Mouse (Mus musculus): Measurements from ENCODE around the gene Nin. TPM values are rescaled to one million over a fixed set of nuclear protein-coding genes. Genes with fewer than 3 reads are reported as not detected.
"Not testable (repeated sequence)": the region's sequence is repeated elsewhere in the genome, so short reads cannot be mapped to it uniquely, and the experiment has no call there.

Gene Nin
- polyA plus RNA-seq, 1 experiment from 2014 or later, result 20.3 TPM

DNA sequence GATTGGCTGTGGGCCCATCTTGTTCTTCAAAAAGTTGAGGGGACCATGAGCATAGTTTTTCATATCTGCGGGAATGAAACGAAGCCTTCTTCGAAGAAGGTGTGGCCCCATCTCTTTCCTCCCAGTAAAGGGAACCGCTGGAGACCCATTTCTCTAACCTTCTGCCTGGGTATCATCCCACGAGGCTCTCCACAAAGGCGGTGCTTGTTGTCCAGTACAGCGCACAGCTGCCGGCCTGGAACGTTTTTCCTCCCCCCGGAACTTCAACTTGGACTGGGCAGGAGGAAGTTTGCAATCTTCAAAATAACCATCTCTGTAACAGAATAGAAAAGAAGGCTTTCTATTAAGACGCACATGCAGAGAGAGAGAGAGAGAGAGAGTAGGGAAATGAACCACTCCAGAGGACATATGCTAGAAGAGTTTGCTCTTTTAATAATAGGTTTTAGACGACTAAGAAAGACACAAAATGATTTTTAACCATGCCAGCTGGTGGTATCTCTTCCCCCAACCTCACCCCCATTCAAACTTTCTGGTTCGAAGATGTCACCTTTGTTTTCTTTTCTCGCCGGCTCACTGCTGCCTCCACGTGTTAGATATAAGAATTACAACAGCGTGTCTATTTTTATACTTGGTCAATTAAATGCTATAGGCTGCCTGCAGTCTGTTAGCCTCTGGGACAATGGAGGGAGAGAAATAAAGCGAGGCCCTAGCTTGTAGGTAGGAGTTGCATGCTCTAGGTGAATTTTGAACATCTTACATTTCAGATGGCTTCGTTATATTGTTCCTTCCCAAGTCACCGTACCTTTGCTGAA is 31.3 kb upstream of the Nin start:
- no peak overlapping the region for H3K4me3 ChIP-seq (ENCODE audit: low read length)
- no peaks in the 10 kb centered on the region for H3K27me3 ChIP-seq (ENCODE audit: control insufficient read depth, insufficient read depth, low read length)
- H3K4me1 ChIP-seq (ENCODE audit: control insufficient read depth, insufficient read depth, low read length), result peaks cover 3% of the 10 kb centered on the region; the same call in 1 of the 2 replicates
- H3K4me2 ChIP-seq (replicated peaks; ENCODE audit: low read depth, low read length), result no peak overlapping the region
- no peak overlapping the region for H3K9ac ChIP-seq (ENCODE audit: low read depth, low read length)
- H3K27ac ChIP-seq (ENCODE audit: low read depth, low read length), result peak overlapping the region; percentile 70; the same call in 1 of the 2 replicates
- H3K9me3 ChIP-seq (ENCODE audit: control insufficient read depth, low read length), result no peaks in the 10 kb centered on the region
- 42% methylated on average over 20 of the region's 20 CpGs for WGBS
- H3K36me3 ChIP-seq (ENCODE audit: control insufficient read depth, insufficient read depth, low read length), result no peaks in the 10 kb centered on the region
- no peak for ATAC-seq (ENCODE audit: low FRiP score, low TSS enrichment)

DNA sequence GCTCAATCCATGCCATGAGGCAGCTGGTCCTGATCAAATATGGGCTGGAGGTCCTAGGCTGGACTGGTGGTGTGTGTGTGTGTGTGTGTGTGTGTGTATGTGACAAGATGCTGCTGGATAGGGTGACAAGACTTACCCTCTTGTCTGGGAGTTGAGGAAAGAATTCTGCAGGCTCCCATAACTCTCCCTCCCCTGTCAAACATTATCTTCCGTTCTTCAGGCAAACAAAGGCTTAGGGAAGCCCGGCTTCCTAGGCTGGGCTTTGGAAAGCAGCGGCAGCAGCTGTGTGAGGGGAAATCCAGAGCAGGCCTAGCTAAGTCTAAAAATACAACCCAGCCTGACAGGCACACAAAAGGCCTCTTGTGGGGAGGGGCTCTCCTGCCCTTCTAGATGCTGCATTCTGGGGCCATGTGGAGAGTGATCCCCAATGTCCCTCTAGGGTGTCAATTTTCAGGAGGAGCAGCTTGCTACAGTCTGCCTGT is 30.6 kb upstream of the Nin start:
- not testable (repeated sequence) for H3K4me1 ChIP-seq (ENCODE audit: control insufficient read depth, insufficient read depth, low read length); H3K36me3 ChIP-seq (ENCODE audit: control insufficient read depth, insufficient read depth, low read length); H3K4me3 ChIP-seq (ENCODE audit: low read length); H3K4me2 ChIP-seq (replicated peaks; ENCODE audit: low read depth, low read length); H3K9ac ChIP-seq (ENCODE audit: low read depth, low read length); H3K9me3 ChIP-seq (ENCODE audit: control insufficient read depth, low read length); H3K27me3 ChIP-seq (ENCODE audit: control insufficient read depth, insufficient read depth, low read length)
- whole genome bisulfite sequencing, result 17% methylated on average over 3 of the region's 3 CpGs
- ATAC-seq (ENCODE audit: low FRiP score, low TSS enrichment), result peak; percentile 79
- H3K27ac ChIP-seq (ENCODE audit: low read depth, low read length), result peak overlapping the region; percentile 70; the same call in 1 of the 2 replicates

GRCm38 (mm10) chr12:70140993-70141576 is 27.6 kb upstream of the Nin start:
- H3K27ac ChIP-seq (ENCODE audit: low read depth, low read length), result no peak overlapping the region
- no peaks in the 10 kb centered on the region for H3K27me3 ChIP-seq (ENCODE audit: control insufficient read depth, insufficient read depth, low read length)
- no peaks in the 10 kb centered on the region for H3K36me3 ChIP-seq (ENCODE audit: control insufficient read depth, insufficient read depth, low read length)
- no peak overlapping the region for H3K9ac ChIP-seq (ENCODE audit: low read depth, low read length)
- H3K4me2 ChIP-seq (replicated peaks; ENCODE audit: low read depth, low read length), result no peak overlapping the region
- 85% methylated on average over 5 of the region's 5 CpGs for WGBS
- no peak for ATAC-seq (ENCODE audit: low FRiP score, low TSS enrichment)
- no peak overlapping the region for H3K4me3 ChIP-seq (ENCODE audit: low read length)
- no peaks in the 10 kb centered on the region for H3K9me3 ChIP-seq (ENCODE audit: control insufficient read depth, low read length)
- H3K4me1 ChIP-seq (ENCODE audit: control insufficient read depth, insufficient read depth, low read length), result no peaks in the 10 kb centered on the region

GRCm38 (mm10) chr12:70140542-70140941 is 27.0 kb upstream of the Nin start:
- Histone ChIP-seq H3K9me3 (ENCODE audit: control insufficient read depth, low read length) (no peaks in the 10 kb centered on the region), H3K9ac (ENCODE audit: low read depth, low read length) (no peak overlapping the region)

GRCm38 (mm10) chr12:70139871-70140270 is 26.4 kb upstream of the Nin start:
- Histone ChIP-seq H3K4me2 (replicated peaks; ENCODE audit: low read depth, low read length) (no peak overlapping the region), H3K36me3 (ENCODE audit: control insufficient read depth, insufficient read depth, low read length) (no peaks in the 10 kb centered on the region), H3K4me1 (ENCODE audit: control insufficient read depth, insufficient read depth, low read length) (0 out of 2 replicates have a peak, but pooled peaks cover 4% of the 10 kb centered on the region), H3K27me3 (ENCODE audit: control insufficient read depth, insufficient read depth, low read length) (no peaks in the 10 kb centered on the region), H3K4me3 (ENCODE audit: low read length) (no peak overlapping the region), H3K9me3 (ENCODE audit: control insufficient read depth, low read length) (no peaks in the 10 kb centered on the region), H3K9ac (ENCODE audit: low read depth, low read length) (no peak overlapping the region), H3K27ac (ENCODE audit: low read depth, low read length) (no peak overlapping the region)
- 44% methylated on average over 4 of the region's 4 CpGs for WGBS
- ATAC-seq (ENCODE audit: low FRiP score, low TSS enrichment), result no peak

More at GRCm38 (mm10) chr12:70140542-70140941, 27.0 kb upstream of the Nin start:
- WGBS, result 97% methylated on average over 5 of the region's 5 CpGs
- Histone ChIP-seq H3K4me3 (ENCODE audit: low read length) (no peak overlapping the region), H3K27ac (ENCODE audit: low read depth, low read length) (no peak overlapping the region), H3K4me2 (replicated peaks; ENCODE audit: low read depth, low read length) (no peak overlapping the region), H3K4me1 (ENCODE audit: control insufficient read depth, insufficient read depth, low read length) (no peaks in the 10 kb centered on the region), H3K36me3 (ENCODE audit: control insufficient read depth, insufficient read depth, low read length) (no peaks in the 10 kb centered on the region), H3K27me3 (ENCODE audit: control insufficient read depth, insufficient read depth, low read length) (no peaks in the 10 kb centered on the region)
- ATAC-seq (ENCODE audit: low FRiP score, low TSS enrichment), result no peak

DNA sequence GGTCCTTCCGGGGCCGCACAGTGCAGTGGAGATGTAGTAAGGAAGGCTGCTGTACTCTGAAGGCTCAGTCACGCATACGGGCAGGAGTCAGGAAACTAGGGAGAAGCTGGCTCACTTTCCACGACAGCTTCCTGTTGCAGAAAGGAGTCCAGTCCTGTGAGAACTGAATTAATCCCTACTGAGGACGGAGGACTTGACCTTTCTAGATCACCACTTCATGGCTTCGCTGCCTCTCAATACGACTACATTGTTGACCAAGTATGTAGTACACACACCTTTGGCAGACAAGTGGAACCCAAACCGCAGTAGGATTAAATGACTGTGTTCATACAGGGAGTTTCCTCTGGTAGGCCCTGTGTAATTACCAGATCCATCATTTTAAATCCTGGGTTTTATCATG is 24.1 kb upstream of the Nin start:
- Histone ChIP-seq H3K27me3 (ENCODE audit: control insufficient read depth, insufficient read depth, low read length) (no peaks in the 10 kb centered on the region), H3K9me3 (ENCODE audit: control insufficient read depth, low read length) (no peaks in the 10 kb centered on the region), H3K36me3 (ENCODE audit: control insufficient read depth, insufficient read depth, low read length) (no peaks in the 10 kb centered on the region), H3K4me1 (ENCODE audit: control insufficient read depth, insufficient read depth, low read length) (0 out of 2 replicates have a peak, but pooled peaks cover 5% of the 10 kb centered on the region), H3K4me3 (ENCODE audit: low read length) (no peak overlapping the region), H3K4me2 (replicated peaks; ENCODE audit: low read depth, low read length) (no peak overlapping the region), H3K9ac (ENCODE audit: low read depth, low read length) (no peak overlapping the region), H3K27ac (ENCODE audit: low read depth, low read length) (no peak overlapping the region)
- no peak for ATAC-seq (ENCODE audit: low FRiP score, low TSS enrichment)
- WGBS, result 60% methylated on average over 9 of the region's 9 CpGs

- no peak for ATAC-seq (ENCODE audit: low FRiP score, low TSS enrichment)
- H3K4me3 ChIP-seq (ENCODE audit: low read length), result no peak overlapping the region
These were observed 23.6 kb upstream of the Nin start for GRCm38 (mm10) chr12:70137095-70137494.

GRCm38 (mm10) chr12:70136185-70136756 is 22.8 kb upstream of the Nin start:
- Histone ChIP-seq H3K27me3 (ENCODE audit: control insufficient read depth, insufficient read depth, low read length) (no peaks in the 10 kb centered on the region), H3K4me1 (ENCODE audit: control insufficient read depth, insufficient read depth, low read length) (0 out of 2 replicates have a peak, but pooled peaks cover 5% of the 10 kb centered on the region), H3K4me3 (ENCODE audit: low read length) (no peak overlapping the region), H3K9me3 (ENCODE audit: control insufficient read depth, low read length) (no peaks in the 10 kb centered on the region), H3K36me3 (ENCODE audit: control insufficient read depth, insufficient read depth, low read length) (no peaks in the 10 kb centered on the region), H3K27ac (ENCODE audit: low read depth, low read length) (no peak overlapping the region), H3K9ac (ENCODE audit: low read depth, low read length) (no peak overlapping the region), H3K4me2 (replicated peaks; ENCODE audit: low read depth, low read length) (no peak overlapping the region; the same call in 1 of the 2 replicates)
- no peak for ATAC-seq (ENCODE audit: low FRiP score, low TSS enrichment)
- 47% methylated on average over 12 of the region's 12 CpGs for WGBS

More at GRCm38 (mm10) chr12:70137095-70137494, 23.6 kb upstream of the Nin start:
- H3K27me3 ChIP-seq (ENCODE audit: control insufficient read depth, insufficient read depth, low read length), result no peaks in the 10 kb centered on the region
- H3K4me2 ChIP-seq (replicated peaks; ENCODE audit: low read depth, low read length), result no peak overlapping the region
- no peak overlapping the region for H3K27ac ChIP-seq (ENCODE audit: low read depth, low read length)
- H3K4me1 ChIP-seq (ENCODE audit: control insufficient read depth, insufficient read depth, low read length), result 0 out of 2 replicates have a peak, but pooled peaks cover 5% of the 10 kb centered on the region
- no peaks in the 10 kb centered on the region for H3K9me3 ChIP-seq (ENCODE audit: control insufficient read depth, low read length)
- WGBS, result 83% methylated on average over 4 of the region's 4 CpGs
- H3K36me3 ChIP-seq (ENCODE audit: control insufficient read depth, insufficient read depth, low read length), result no peaks in the 10 kb centered on the region
- no peak overlapping the region for H3K9ac ChIP-seq (ENCODE audit: low read depth, low read length)

All from kidney, embryonic 14.5 days (tissue).